Mouse (Mus musculus) large intestine, adult 2 months (tissue): ENCODE measurements at regions not wholly inside any gene's neighbourhood (a gene's known extent, or its start where the extent isn't known, plus 50 kb on each side); places are given as distances from the start of the nearest gene placed in this dataset.

Experiments used
- DNase-seq: peaks from one replicate; pipeline ENCODE4 v3.0.0-alpha.2; 2012; ENCODE audit warnings: low read depth, low spot score
- WGBS: fragments of 180-500 bp; shearing (Covaris S2); methylation state at CpG from one replicate; pipeline ENCODE4 v1.1.7; 2018; 5-methylcytosine and 5-hydroxymethylcytosine counted together

- no peak for DNase-seq
Measured at GRCm38 (mm10) chr13:83978541-83978940, 243.6 kb upstream of the Tmem161b start.

- DNase-seq, result no peak
Measured at GRCm38 (mm10) chr13:83979535-83979934, 242.6 kb upstream of the Tmem161b start.

- 80% methylated on average over 10 of the region's 10 CpGs for WGBS
Measured at GRCm38 (mm10) chr13:83984651-83985331, 237.3 kb upstream of the Tmem161b start.

GRCm38 (mm10) chr13:83987746-83988423 lies 234.2 kb upstream of the Tmem161b start:
- DNase-seq, result no peak
- 51% methylated on average over 11 of the region's 11 CpGs for WGBS

More at GRCm38 (mm10) chr13:83984651-83985331, 237.3 kb upstream of the Tmem161b start:
- no peak for DNase-seq

GRCm38 (mm10) chr13:83988517-83988916 lies 233.6 kb upstream of the Tmem161b start:
- DNase-seq, result no peak
- WGBS, result 68% methylated on average over 4 of the region's 4 CpGs

GRCm38 (mm10) chr13:83997599-83998369 lies 224.3 kb upstream of the Tmem161b start:
- 47% methylated on average over 12 of the region's 12 CpGs for WGBS
- DNase-seq, result peak; percentile 7

- 77% methylated on average over 7 of the region's 7 CpGs for WGBS
- no peak for DNase-seq
Measured at GRCm38 (mm10) chr13:84021771-84022170, 200.3 kb upstream of the Tmem161b start.

- DNase-seq, result no peak
- WGBS, result 55% methylated on average over 1 of the region's 1 CpGs
Measured at GRCm38 (mm10) chr13:84023021-84023420, 199.1 kb upstream of the Tmem161b start.

- DNase-seq, result no peak
- 65% methylated on average over 5 of the region's 5 CpGs for WGBS
Measured at GRCm38 (mm10) chr13:84023637-84024036, 198.5 kb upstream of the Tmem161b start.

GRCm38 (mm10) chr13:84025348-84025747 lies 196.7 kb upstream of the Tmem161b start:
- 73% methylated on average over 2 of the region's 2 CpGs for WGBS
- DNase-seq, result no peak

- WGBS, result 79% methylated on average over 6 of the region's 6 CpGs
- DNase-seq, result no peak
Measured at GRCm38 (mm10) chr13:84047736-84048135, 174.4 kb upstream of the Tmem161b start.

GRCm38 (mm10) chr13:84052221-84052620 lies 169.9 kb upstream of the Tmem161b start:
- 39% methylated on average over 1 of the region's 1 CpGs for WGBS
- DNase-seq, result no peak

GRCm38 (mm10) chr13:84054956-84055355 lies 167.1 kb upstream of the Tmem161b start:
- 71% methylated on average over 7 of the region's 7 CpGs for WGBS
- DNase-seq, result no peak

GRCm38 (mm10) chr13:84055576-84055975 lies 166.5 kb upstream of the Tmem161b start:
- DNase-seq, result no peak

- DNase-seq, result no peak
- 58% methylated on average over 3 of the region's 3 CpGs for whole genome bisulfite sequencing
Measured at GRCm38 (mm10) chr13:84056451-84056850, 165.6 kb upstream of the Tmem161b start.

- DNase-seq, result no peak
- whole genome bisulfite sequencing, result 73% methylated on average over 5 of the region's 5 CpGs
Measured at GRCm38 (mm10) chr13:84056998-84057397, 165.1 kb upstream of the Tmem161b start.

GRCm38 (mm10) chr13:84057456-84057855 lies 164.6 kb upstream of the Tmem161b start:
- DNase-seq, result no peak

GRCm38 (mm10) chr13:84058251-84058650 lies 163.8 kb upstream of the Tmem161b start:
- WGBS, result 59% methylated on average over 3 of the region's 3 CpGs
- DNase-seq, result no peak

GRCm38 (mm10) chr13:84059031-84059651 lies 163.0 kb upstream of the Tmem161b start:
- DNase-seq, result no peak
- 14% methylated on average over 10 of the region's 10 CpGs for WGBS
